Mouse (Mus musculus) midbrain, embryonic 15.5 days (tissue): ENCODE measurements at regions not wholly inside any gene's neighbourhood (a gene's known extent, or its start where the extent isn't known, plus 50 kb on each side); places are given as distances from the start of the nearest gene placed in this dataset.

Source experiments
- ATAC-seq: fragments of 200-750 bp; cut with Nextera tagmentation; replicated peaks from 2 replicates; pipeline ENCODE4 v1.8.0; 2017; ENCODE audit warnings: moderate TSS enrichment
- H3K27ac ChIP-seq: fragments of 300-500 bp; sonication (generic); 2 replicates; pipeline ENCODE4 v1.5.1; 2015; ENCODE audit warnings: mild to moderate bottlenecking, inconsistent platforms
- H3K27me3 ChIP-seq: fragments of 300-500 bp; sonication (generic); replicated peaks from 2 replicates; pipeline ENCODE4 v1.6.1; 2015; ENCODE audit warnings: inconsistent platforms
- H3K36me3 ChIP-seq: fragments of 300-500 bp; sonication (generic); replicated peaks from 2 replicates; pipeline ENCODE4 v1.6.1; 2015; ENCODE audit warnings: inconsistent platforms
- H3K4me1 ChIP-seq: fragments of 300-500 bp; sonication (generic); 2 replicates; pipeline ENCODE4 v1.6.1; 2015; ENCODE audit warnings: inconsistent platforms
- H3K4me2 ChIP-seq: fragments of 300-500 bp; sonication (generic); 2 replicates; pipeline ENCODE4 v1.6.1; 2015; ENCODE audit warnings: inconsistent platforms, mild to moderate bottlenecking, moderate library complexity
- H3K4me3 ChIP-seq: fragments of 300-500 bp; sonication (generic); 2 replicates; pipeline ENCODE4 v1.5.1; 2015; ENCODE audit warnings: mild to moderate bottlenecking, inconsistent platforms
- H3K9ac ChIP-seq: fragments of 300-500 bp; sonication (generic); 2 replicates; pipeline ENCODE4 v1.6.1; 2015; ENCODE audit warnings: mild to moderate bottlenecking, inconsistent platforms
- H3K9me3 ChIP-seq: fragments of 300-500 bp; sonication (generic); 2 replicates; pipeline ENCODE4 v1.6.1; 2016; ENCODE audit warnings: inconsistent platforms
- WGBS: fragments of 180-500 bp; shearing (Covaris S2); methylation state at CpG from one replicate; pipeline ENCODE4 v1.1.7; 2015; ENCODE audit warnings: mixed read lengths; 5-methylcytosine and 5-hydroxymethylcytosine counted together

- no peak overlapping the region for H3K4me3 ChIP-seq
- no peak overlapping the region for H3K27ac ChIP-seq
- H3K9ac ChIP-seq, result no peak overlapping the region
- no peaks in the 10 kb centered on the region; the same call in 1 of the 2 replicates for H3K4me1 ChIP-seq
- H3K27me3 ChIP-seq, result no peaks in the 10 kb centered on the region
- H3K9me3 ChIP-seq, result no peaks in the 10 kb centered on the region
- no peak for ATAC-seq
- H3K36me3 ChIP-seq, result no peaks in the 10 kb centered on the region
- H3K4me2 ChIP-seq, result no peak overlapping the region
- WGBS, result 71% methylated on average over 1 of the region's 1 CpGs
These were observed 263.5 kb upstream of the Plxna2 start for GRCm38 (mm10) chr1:194354332-194355120.

GRCm38 (mm10) chr1:194345304-194346033, 272.5 kb upstream of the Plxna2 start:
- Histone ChIP-seq H3K9me3 (no peaks in the 10 kb centered on the region), H3K27ac (no peak overlapping the region), H3K9ac (no peak overlapping the region), H3K4me3 (no peak overlapping the region), H3K4me1 (0 out of 2 replicates have a peak, but pooled peaks cover 8% of the 10 kb centered on the region), H3K27me3 (no peaks in the 10 kb centered on the region), H3K4me2 (no peak overlapping the region), H3K36me3 (no peaks in the 10 kb centered on the region)
- WGBS, result 71% methylated on average over 3 of the region's 3 CpGs
- ATAC-seq, result no peak

DNA sequence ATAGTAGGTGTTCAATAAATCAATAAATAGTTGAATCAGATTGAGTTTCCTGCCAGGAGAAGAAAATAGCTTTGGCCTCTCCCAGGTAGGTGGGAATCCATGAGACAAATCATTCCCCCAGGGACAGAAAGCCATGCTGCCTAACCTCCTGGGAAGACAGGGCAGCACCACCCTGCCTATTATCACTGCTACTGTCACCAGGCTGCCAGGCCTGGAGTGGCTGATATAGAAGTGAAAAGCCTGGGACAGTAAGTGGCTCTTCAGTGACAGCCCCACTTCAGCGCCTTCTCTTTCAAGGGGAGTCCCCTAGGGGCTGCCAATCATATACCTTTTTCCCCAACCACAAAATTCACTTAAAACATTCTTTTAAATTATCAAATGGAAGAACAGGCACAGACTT, 275.4 kb upstream of the Plxna2 start:
- Histone ChIP-seq H3K9me3 (no peaks in the 10 kb centered on the region), H3K36me3 (no peaks in the 10 kb centered on the region), H3K4me3 (no peak overlapping the region), H3K27ac (no peak overlapping the region), H3K9ac (no peak overlapping the region), H3K4me2 (no peak overlapping the region), H3K4me1 (0 out of 2 replicates have a peak, but pooled peaks cover 8% of the 10 kb centered on the region), H3K27me3 (no peaks in the 10 kb centered on the region)
- no peak for ATAC-seq
- WGBS, result 69% methylated on average over 1 of the region's 1 CpGs

DNA sequence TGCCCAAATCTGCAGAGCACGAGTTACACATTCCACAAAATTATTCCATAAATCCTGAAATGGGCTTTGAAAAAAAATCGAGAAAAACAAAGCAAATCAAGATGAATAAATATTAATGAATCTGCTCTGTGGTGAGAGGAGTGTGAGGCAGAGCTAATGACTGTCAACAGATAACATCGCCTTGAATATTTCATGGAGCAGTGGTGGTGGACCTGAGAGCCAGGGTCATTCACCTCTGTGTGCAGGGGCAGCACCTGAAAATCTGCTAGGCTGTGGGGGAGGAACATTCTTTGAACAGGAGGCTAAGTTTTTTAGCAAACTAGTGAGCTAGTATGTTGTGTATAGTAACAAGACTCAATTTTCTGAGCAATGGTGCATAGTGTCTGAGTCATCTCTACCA, 276.3 kb upstream of the Plxna2 start:
- H3K4me1 ChIP-seq, result 0 out of 2 replicates have a peak, but pooled peaks cover 8% of the 10 kb centered on the region
- H3K9ac ChIP-seq, result no peak overlapping the region
- H3K27ac ChIP-seq, result peak overlapping the region; percentile 22; the same call in 1 of the 2 replicates
- no peaks in the 10 kb centered on the region for H3K27me3 ChIP-seq
- ATAC-seq, result no peak
- no peak overlapping the region for H3K4me2 ChIP-seq
- H3K9me3 ChIP-seq, result no peaks in the 10 kb centered on the region
- 30% methylated on average over 3 of the region's 3 CpGs for WGBS
- no peak overlapping the region for H3K4me3 ChIP-seq
- H3K36me3 ChIP-seq, result no peaks in the 10 kb centered on the region

- no peak for ATAC-seq
- WGBS, result 62% methylated on average over 5 of the region's 5 CpGs
- H3K9me3 ChIP-seq, result no peaks in the 10 kb centered on the region
- H3K4me1 ChIP-seq, result no peaks in the 10 kb centered on the region
- no peak overlapping the region for H3K9ac ChIP-seq
- no peak overlapping the region for H3K4me2 ChIP-seq
- no peak overlapping the region for H3K27ac ChIP-seq
- no peaks in the 10 kb centered on the region for H3K27me3 ChIP-seq
- no peaks in the 10 kb centered on the region for H3K36me3 ChIP-seq
- no peak overlapping the region for H3K4me3 ChIP-seq
These were observed 283.0 kb upstream of the Plxna2 start for GRCm38 (mm10) chr1:194334752-194335719.

DNA sequence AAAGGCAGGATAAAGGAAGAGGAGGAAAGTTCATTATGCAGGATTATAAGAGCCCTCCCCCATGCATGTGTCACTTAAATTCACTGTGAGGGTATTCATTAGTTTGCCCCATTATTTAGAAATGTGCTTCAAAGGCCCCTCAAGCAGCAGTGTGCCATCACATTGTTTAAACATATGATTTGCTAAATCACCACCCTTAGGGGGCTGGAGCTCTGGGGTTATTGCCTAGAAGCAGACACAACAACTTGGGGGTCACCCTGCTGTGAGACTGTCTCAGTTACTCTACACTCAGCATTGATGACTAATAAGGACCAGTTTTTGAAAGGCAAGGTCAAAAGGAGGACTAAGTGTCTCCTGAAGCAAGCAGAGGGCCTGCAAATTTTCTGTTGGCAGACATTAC, 285.4 kb upstream of the Plxna2 start:
- Histone ChIP-seq H3K4me3 (no peak overlapping the region), H3K27me3 (no peaks in the 10 kb centered on the region), H3K4me2 (no peak overlapping the region), H3K9me3 (no peaks in the 10 kb centered on the region), H3K9ac (no peak overlapping the region), H3K27ac (no peak overlapping the region), H3K4me1 (no peaks in the 10 kb centered on the region), H3K36me3 (no peaks in the 10 kb centered on the region)
- ATAC-seq, result no peak

GRCm38 (mm10) chr1:194330471-194330870, 287.5 kb upstream of the Plxna2 start:
- Histone ChIP-seq H3K27me3 (no peaks in the 10 kb centered on the region), H3K9ac (no peak overlapping the region), H3K27ac (no peak overlapping the region), H3K36me3 (no peaks in the 10 kb centered on the region), H3K9me3 (no peaks in the 10 kb centered on the region), H3K4me3 (no peak overlapping the region), H3K4me2 (no peak overlapping the region), H3K4me1 (no peaks in the 10 kb centered on the region)
- no peak for ATAC-seq
- 94% methylated on average over 1 of the region's 1 CpGs for WGBS

- Histone ChIP-seq H3K36me3 (no peaks in the 10 kb centered on the region), H3K4me2 (no peak overlapping the region), H3K27me3 (no peaks in the 10 kb centered on the region), H3K27ac (no peak overlapping the region), H3K9me3 (no peaks in the 10 kb centered on the region), H3K4me3 (no peak overlapping the region), H3K9ac (no peak overlapping the region), H3K4me1 (peaks cover 5% of the 10 kb centered on the region; the same call in 1 of the 2 replicates)
- WGBS, result 36% methylated on average over 3 of the region's 3 CpGs
- ATAC-seq, result no peak
These were observed 297.5 kb upstream of the Plxna2 start for GRCm38 (mm10) chr1:194320320-194321036.

- H3K4me3 ChIP-seq, result no peak overlapping the region
- no peak for ATAC-seq
- no peaks in the 10 kb centered on the region for H3K27me3 ChIP-seq
- H3K4me2 ChIP-seq, result no peak overlapping the region
- no peak overlapping the region for H3K27ac ChIP-seq
- H3K4me1 ChIP-seq, result peaks cover 5% of the 10 kb centered on the region; the same call in 1 of the 2 replicates
- H3K36me3 ChIP-seq, result no peaks in the 10 kb centered on the region
- H3K9me3 ChIP-seq, result no peaks in the 10 kb centered on the region
- no peak overlapping the region for H3K9ac ChIP-seq
These were observed 299.7 kb upstream of the Plxna2 start for GRCm38 (mm10) chr1:194318351-194318750.

GRCm38 (mm10) chr1:194315593-194315992, 302.4 kb upstream of the Plxna2 start:
- WGBS, result 82% methylated on average over 2 of the region's 2 CpGs
- Histone ChIP-seq H3K9ac (no peak overlapping the region), H3K4me2 (no peak overlapping the region), H3K9me3 (no peaks in the 10 kb centered on the region), H3K36me3 (no peaks in the 10 kb centered on the region), H3K4me1 (peaks cover 5% of the 10 kb centered on the region; the same call in 1 of the 2 replicates), H3K27me3 (no peaks in the 10 kb centered on the region), H3K4me3 (no peak overlapping the region), H3K27ac (no peak overlapping the region)
- ATAC-seq, result no peak

GRCm38 (mm10) chr1:194310373-194310772, 307.6 kb upstream of the Plxna2 start:
- WGBS, result 29% methylated on average over 2 of the region's 2 CpGs
- H3K4me2 ChIP-seq, result no peak overlapping the region
- H3K27ac ChIP-seq, result no peak overlapping the region
- H3K4me1 ChIP-seq, result no peaks in the 10 kb centered on the region
- ATAC-seq, result no peak
- H3K4me3 ChIP-seq, result no peak overlapping the region
- no peaks in the 10 kb centered on the region for H3K36me3 ChIP-seq
- H3K9ac ChIP-seq, result no peak overlapping the region
- no peaks in the 10 kb centered on the region for H3K9me3 ChIP-seq
- H3K27me3 ChIP-seq, result no peaks in the 10 kb centered on the region
